Mouse (Mus musculus): ENCODE measurements around the gene Prdm2. TPM values are rescaled to one million over a fixed set of nuclear protein-coding genes. Genes with fewer than 3 reads are reported as not detected.

The Prdm2 gene
- total RNA-seq, 2 experiments from 2014 or later = 44.1 to 45.1 TPM

- DNase-seq (ENCODE audit: low spot score in 2 of 2) = peak; percentile 20 to 36
Measured at GRCm38 (mm10) chr4:143211584-143212340, 1.0 kb downstream of the Prdm2 start.

GRCm38 (mm10) chr4:143209997-143210396 is 2.8 kb downstream of the Prdm2 start:
- DNase-seq (ENCODE audit: low spot score in 2 of 2) = no peak

- DNase-seq (ENCODE audit: low spot score in 2 of 2) = no peak
Measured at GRCm38 (mm10) chr4:143202653-143203052, 10.1 kb downstream of the Prdm2 start.

GRCm38 (mm10) chr4:143198371-143198770 is 14.4 kb downstream of the Prdm2 start:
- DNase-seq (ENCODE audit: low spot score in 2 of 2) = no peak

DNA sequence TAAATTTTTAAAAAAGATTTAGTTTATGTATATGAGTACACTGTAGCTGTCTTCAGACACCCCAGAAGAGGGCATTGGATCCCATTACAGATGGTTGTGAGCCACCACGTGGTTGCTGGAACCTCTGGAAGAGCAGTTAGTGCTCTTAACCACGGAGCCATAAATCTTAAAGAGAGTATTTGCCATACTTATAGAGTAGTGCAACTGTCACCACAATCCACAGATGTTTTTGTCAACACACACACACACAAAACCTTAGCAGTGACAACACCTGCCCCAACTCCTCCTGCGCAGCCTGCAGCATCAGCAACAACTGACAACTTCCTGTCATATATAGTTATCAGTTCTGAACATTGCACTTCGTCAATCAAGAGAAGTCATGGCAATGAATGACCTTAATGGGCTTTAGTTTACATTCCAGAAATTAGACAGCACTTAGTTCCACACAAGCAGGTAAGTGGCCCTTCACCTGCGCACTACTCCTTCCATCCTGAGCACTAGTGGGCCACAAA is 14.9 kb downstream of the Prdm2 start:
- no peak for DNase-seq (ENCODE audit: low spot score in 2 of 2)

GRCm38 (mm10) chr4:143194328-143194727 is 18.5 kb downstream of the Prdm2 start:
- DNase-seq (ENCODE audit: low spot score in 2 of 2) = no peak

- DNase-seq (ENCODE audit: low spot score in 2 of 2) = no peak
Measured at GRCm38 (mm10) chr4:143193164-143193563, 19.6 kb downstream of the Prdm2 start.

- no peak for DNase-seq (ENCODE audit: low spot score in 2 of 2)
Measured at GRCm38 (mm10) chr4:143191783-143192182, 21.0 kb downstream of the Prdm2 start.

GRCm38 (mm10) chr4:143190657-143191056 is 22.1 kb downstream of the Prdm2 start:
- no peak for DNase-seq (ENCODE audit: low spot score in 2 of 2)

GRCm38 (mm10) chr4:143188571-143189191 is 24.1 kb downstream of the Prdm2 start:
- DNase-seq (ENCODE audit: low spot score in 2 of 2) = no peak

DNA sequence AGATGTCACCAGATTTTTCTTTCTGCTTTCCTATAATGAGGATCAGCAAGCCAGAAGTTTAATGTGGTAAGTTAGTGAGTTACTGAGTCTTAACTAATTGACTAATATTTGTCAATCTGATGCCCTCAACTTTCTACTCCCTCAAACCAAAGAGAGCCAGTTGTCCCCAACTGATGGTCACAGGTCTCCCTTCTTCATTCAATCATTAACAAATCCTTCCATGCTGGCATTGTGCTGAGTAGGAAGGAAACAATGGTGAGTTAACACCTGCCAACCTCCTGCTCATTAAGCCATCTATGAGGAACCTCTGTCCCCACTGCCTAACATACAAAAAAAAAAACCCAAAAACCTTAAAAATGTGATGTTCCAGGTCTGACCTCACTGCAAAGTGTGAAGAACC is 26.7 kb downstream of the Prdm2 start:
- DNase-seq (ENCODE audit: low spot score in 2 of 2) = no peak

DNA sequence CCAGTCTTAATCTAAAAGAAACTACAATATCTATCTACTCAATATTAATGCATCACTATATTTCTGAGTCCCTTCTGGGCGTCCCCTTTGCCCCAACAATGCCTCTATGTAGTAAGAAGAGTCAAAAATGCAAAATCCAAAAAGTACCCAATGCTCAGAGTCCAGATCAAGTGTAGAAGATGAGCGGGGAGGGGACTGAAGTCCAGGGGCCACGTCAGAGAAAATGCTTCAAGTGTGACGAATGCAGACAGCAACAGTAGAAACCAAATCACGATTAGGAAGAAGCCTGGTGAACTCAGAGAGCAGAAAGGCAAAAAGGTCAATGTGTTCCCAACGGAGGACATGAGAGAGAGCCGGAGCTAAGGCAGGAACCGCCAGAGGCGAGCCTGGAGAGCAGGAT is 27.3 kb downstream of the Prdm2 start:
- no peak for DNase-seq (ENCODE audit: low spot score in 2 of 2)

DNA sequence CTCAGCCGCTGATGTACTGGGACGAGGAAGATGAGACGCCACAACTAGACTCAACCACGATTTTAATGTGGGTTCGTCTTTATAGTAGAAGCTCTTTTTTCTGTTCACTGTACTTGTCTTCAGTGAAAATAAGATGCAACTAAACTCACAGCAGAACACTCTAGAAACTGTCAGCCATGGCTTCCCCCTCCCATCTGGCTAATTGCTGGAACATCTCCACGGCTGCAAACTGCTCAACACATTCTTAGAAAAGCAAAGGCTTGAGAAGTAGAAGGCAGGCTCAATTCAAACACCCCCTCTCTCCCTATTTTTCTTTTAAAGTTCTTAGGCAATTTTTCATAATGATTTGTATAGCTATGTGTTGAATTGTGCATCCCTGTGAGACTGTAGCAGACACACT is 29.7 kb downstream of the Prdm2 start:
- DNase-seq (ENCODE audit: low spot score in 2 of 2) = peak; percentile 38 to 54

- DNase-seq (ENCODE audit: low spot score in 2 of 2) = no peak
Measured at GRCm38 (mm10) chr4:143180731-143181130, 32.1 kb downstream of the Prdm2 start.

DNA sequence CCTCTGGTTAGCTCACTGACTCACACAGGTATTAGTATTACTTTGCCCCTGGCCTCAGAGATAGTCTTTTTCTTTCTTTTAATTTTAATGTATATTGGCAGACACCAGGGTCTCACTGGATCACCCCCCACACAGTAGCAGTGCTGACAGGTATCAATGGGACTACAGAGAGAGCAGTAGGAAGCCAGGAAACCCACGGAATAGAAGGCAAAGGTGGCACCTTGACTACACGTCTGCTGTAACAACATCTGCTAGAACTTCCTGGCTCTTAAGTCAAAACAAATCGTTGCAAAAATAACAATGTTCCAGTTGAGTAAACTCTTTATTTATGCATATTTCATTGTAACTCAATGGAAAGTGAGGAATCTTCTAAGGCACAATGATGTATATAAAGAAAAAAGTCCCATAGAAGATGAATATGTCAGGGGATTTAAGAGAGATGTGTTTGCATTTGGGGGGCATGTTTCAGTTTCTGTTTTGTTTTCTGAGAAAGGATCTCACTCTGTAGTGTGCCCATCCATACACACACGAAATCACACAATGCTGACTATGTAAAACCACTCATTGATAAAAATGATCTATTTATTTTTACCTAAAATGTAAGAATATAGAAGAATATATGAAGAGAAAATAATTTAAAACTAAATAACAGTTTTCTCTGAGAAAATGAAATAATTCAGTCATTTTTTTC is 41.0 kb downstream of the Prdm2 start:
- DNase-seq (ENCODE audit: low spot score in 2 of 2) = no peak

GRCm38 (mm10) chr4:143170290-143170689 is 42.5 kb downstream of the Prdm2 start:
- no peak for DNase-seq (ENCODE audit: low spot score in 2 of 2)

GRCm38 (mm10) chr4:143168093-143168492 is 44.7 kb downstream of the Prdm2 start:
- DNase-seq (ENCODE audit: low spot score in 2 of 2) = no peak

DNA sequence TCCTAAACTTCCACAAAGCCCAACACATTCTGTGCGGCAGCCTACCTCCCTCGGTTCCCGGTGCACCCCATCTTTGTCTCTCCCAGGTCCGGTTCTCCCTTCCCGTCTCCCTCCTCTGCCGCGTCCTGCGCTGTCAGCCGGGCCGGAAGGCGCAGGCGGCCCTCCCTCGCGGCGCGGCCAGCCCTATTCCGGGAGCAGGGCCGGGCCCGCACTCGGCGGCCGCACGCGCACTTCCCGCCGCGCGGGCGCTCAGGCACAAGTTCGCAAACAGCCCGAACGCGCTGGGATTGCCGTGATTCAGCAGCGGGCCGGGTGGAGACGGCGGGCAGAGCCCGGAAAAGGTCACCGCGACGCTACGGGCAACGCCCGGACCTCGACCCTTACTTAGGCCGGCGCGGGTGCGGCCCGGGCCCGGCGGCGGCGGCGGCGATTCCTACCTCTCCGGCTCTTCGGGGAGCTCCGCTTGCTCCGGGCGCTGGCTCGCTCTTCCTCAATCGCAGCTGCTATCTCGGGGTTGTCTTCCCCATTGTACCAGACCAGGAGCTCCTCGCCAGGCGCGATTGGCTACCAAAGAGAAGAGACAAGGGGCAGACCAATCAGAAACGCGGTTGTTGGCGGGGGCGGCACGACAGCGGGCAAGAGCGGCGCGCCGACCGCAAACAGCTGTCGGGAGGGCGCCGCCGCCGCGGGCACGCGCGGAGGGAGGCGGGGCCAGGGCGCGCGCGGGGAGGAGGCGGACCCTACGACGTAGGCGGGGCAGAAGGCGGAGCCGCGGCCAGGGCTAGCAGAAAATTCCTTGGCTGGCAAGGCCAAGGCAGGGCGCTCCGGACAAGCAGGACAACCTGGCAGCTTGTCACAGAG is 50.9 kb downstream of the Prdm2 start:
- DNase-seq (ENCODE audit: low spot score in 2 of 2) = peak; percentile 99 to 100

DNA sequence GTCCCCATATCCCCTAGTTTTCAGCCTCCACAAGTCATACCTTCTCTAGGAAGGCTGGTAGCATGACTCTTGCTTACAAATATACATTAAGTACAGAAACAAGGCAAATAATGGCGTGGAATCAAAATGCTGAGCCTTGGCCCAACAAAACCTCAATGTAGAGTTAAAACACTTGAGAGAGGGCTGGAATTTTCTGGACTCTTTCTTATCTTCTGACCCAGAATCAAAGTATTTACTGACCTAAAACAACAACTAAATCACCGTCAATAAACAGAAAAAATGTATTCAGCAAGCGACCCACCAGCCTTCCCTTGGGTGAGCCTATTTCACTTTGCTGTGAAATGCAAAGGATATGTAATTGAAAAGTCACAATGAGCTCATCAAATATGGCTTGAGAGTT is 52.0 kb downstream of the Prdm2 start:
- DNase-seq (ENCODE audit: low spot score in 2 of 2) = no peak

DNA sequence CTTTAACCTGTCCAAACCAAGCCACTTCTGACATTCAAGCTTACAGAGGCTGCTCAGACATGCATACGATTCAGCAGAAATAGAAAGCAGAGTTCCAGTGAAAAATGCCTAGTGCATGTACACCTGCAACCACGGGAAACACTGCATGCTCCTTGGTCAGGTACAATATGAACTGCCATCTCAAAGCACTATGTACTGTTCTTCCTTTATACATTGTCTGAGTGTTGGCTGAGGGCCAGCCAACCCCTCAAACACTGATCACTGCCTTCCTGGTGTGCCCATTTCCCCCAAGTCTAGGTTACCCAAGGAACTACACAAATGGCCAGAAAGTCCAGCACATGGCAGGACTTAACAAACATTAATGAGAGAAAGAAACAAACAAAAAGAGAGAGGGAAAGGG is 53.5 kb downstream of the Prdm2 start:
- no peak for DNase-seq (ENCODE audit: low spot score in 2 of 2)

DNA sequence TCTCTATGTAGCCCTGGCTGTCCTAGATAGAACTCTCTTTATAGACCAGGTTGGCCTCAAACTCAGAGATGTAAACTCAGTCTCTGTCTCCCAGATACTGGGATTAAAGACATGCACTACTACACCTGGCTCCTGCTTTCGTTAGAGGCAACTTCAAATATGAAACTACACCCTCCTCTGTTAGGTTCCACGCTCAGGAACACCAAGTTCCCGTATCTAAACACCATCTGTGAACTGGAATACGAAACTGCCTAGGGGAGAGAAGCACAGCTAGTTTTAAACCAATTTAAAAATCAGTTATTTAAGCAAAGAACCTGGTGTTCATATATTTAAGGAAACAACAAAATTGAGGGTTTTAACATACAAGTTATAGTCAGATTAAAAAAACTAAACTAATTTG is 56.9 kb downstream of the Prdm2 start:
- no peak for DNase-seq (ENCODE audit: low spot score in 2 of 2)
